Mouse (Mus musculus) gastrocnemius, postnatal 25 days (tissue): ENCODE measurements around the gene Vmn2r54. TPM values are rescaled to one million over a fixed set of nuclear protein-coding genes. Genes with fewer than 3 reads are reported as not detected.
"Not testable (repeated sequence)": the region's sequence is repeated elsewhere in the genome, so short reads cannot be mapped to it uniquely, and the experiment has no call there.

Experiments used
- DNase-seq: peaks from one replicate; pipeline ENCODE4 v3.0.0; 2022
- long read RNA-seq, 2 experiments: library from polyadenylated mRNA; stranded (forward); transcript quantifications; one replicate each; pipeline ENCODE4 v2.0.0; 2021
- total RNA-seq, 2 experiments: library from RNA; stranded (reverse); gene quantifications; 1 replicate in 1 of 2; 2 replicates in 1 of 2; pipeline ENCODE4 v1.2.3; 2021

The Vmn2r54 gene
- total RNA-seq, result not detected
- long read RNA-seq, experiment 1, result 0 reads
- long read RNA-seq, experiment 2, result 0 reads

DNA sequence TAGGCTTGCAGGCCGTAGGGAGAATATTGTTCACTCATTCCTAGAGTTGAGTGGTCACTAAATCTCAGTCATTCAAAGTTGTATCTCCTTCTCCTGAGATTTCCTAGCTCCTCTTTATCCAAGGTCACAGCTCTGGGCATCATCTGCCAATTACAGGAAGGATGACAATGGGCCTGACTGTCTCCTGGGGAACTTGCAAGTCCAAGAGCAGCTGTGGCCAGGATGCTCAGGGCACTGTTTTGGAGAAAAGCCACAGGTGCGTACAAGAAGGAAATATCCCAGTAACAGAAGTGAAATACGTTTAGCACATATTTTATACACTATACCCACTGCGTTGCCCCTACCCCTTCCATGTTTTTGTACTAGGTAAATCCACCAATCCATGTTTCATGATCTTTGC lies at the start of gene Vmn2r54:
TSS of gene Vmn2r54 (minus strand) at position 101 of the 400 bp plus-strand sequence.
- not testable (repeated sequence) for DNase-seq

- not testable (repeated sequence) for DNase-seq
Observed at GRCm38 (mm10) chr7:12684903-12685302, 44.8 kb upstream of the Vmn2r54 start, which contains the start of gene Vmn2r55. Gene Vmn2r55 (minus strand): TSS chr7:12685003.

DNA sequence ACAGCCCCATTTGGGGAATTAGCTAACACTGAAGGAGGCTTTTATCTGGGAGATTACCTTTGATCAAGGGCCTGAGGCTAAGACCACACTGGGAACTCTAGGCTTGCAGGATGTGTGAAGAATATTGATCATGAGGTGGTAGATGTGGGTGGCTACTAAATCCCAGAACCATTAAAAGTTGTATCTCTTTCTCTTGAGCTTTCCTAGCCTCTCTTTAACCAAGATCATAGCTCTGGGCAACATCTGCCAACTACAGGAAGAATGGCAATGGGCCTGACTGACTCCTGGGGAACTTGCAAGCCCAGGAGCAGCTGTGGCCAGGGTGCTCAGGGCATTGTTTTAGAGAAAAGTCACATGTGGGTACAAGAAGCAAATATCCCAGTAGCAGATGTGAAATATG lies 31.4 kb downstream of the Vmn2r54 start, which contains the start of gene Vmn2r53:
TSS of gene Vmn2r53 (minus strand) at position 101 of the 400 bp plus-strand sequence.
- DNase-seq, result no peak

Other genes starting within 250 kb of the Vmn2r54 start
- 1 to 10 TPM; 1.9 to 2.2 TPM for gene Zfp551, start 217.6 kb downstream of the Vmn2r54 start, total RNA-seq
- gene Zfp606, start 162.0 kb downstream of the Vmn2r54 start, total RNA-seq, result 1 to 10 TPM; 5.0 to 5.8 TPM
- gene 2900092C05Rik, start 127.8 kb downstream of the Vmn2r54 start, total RNA-seq, result not detected
- under 1 TPM; under 0.01 to 0.03 TPM for gene Vmn2r53, start 31.5 kb downstream of the Vmn2r54 start, total RNA-seq
- gene Vmn2r55, start 44.7 kb upstream of the Vmn2r54 start, total RNA-seq, result not detected
- not detected for gene Vmn2r56, start 94.7 kb upstream of the Vmn2r54 start, total RNA-seq
- gene Zscan18, start 163.3 kb upstream of the Vmn2r54 start, total RNA-seq, result 1 to 10 TPM; 1.4 to 1.6 TPM
- 1 to 10 TPM; 3.7 to 4.6 TPM for gene Zfp329, start 178.5 kb upstream of the Vmn2r54 start, total RNA-seq
- 10 to 100 TPM in 1 of 2 experiments, 1 to 10 TPM in 1; 8.9 to 10.3 TPM for gene Zfp110, start 194.4 kb upstream of the Vmn2r54 start, total RNA-seq
- 1 to 10 TPM; 2.4 TPM for gene Zfp128, start 240.9 kb upstream of the Vmn2r54 start, total RNA-seq